Mouse (Mus musculus) erythroblast, embryonic 14.5 days (primary cell): ENCODE measurements around the gene Sync. TPM values are rescaled to one million over a fixed set of nuclear protein-coding genes. Genes with fewer than 3 reads are reported as not detected.

Experiments
- H3K27me3 ChIP-seq: 2 replicates; pipeline ENCODE4 v1.6.1; 2012; ENCODE audit warnings: inconsistent platforms; ENCODE audit not compliant: control insufficient read depth
- H3K36me3 ChIP-seq: 2 replicates; pipeline ENCODE4 v1.6.1; 2012; ENCODE audit warnings: mild to moderate bottlenecking, inconsistent platforms; ENCODE audit not compliant: control insufficient read depth
- H3K4me1 ChIP-seq: 2 replicates; pipeline ENCODE4 v1.6.1; 2012; ENCODE audit warnings: inconsistent platforms; ENCODE audit not compliant: control insufficient read depth
- H3K4me3 ChIP-seq: replicated peaks from 2 replicates; pipeline ENCODE3; 2012; ENCODE audit warnings: moderate library complexity, mild to moderate bottlenecking, inconsistent platforms
- H3K9me3 ChIP-seq: 2 replicates; pipeline ENCODE4 v1.6.1; 2012; ENCODE audit warnings: low read length, inconsistent platforms, mixed read lengths; ENCODE audit not compliant: control insufficient read depth
- GATA1 ChIP-seq: IDR thresholded peaks from 2 replicates; pipeline ENCODE4 v1.6.1; 2012; ENCODE audit warnings: low read length, inconsistent platforms, mixed read lengths
- TAL1 ChIP-seq: IDR thresholded peaks from 3 replicates; pipeline ENCODE4 v1.6.1; 2012; ENCODE audit warnings: low read length, inconsistent platforms, mixed read lengths
- polyA plus RNA-seq: library from polyadenylated mRNA; stranded (reverse); fragments of >175 nt; gene quantifications from 2 replicates; pipeline ENCODE4 v1.2.3, GENCODE M21; 2012

Gene Sync
- polyA plus RNA-seq, 1 experiment = not detected

DNA sequence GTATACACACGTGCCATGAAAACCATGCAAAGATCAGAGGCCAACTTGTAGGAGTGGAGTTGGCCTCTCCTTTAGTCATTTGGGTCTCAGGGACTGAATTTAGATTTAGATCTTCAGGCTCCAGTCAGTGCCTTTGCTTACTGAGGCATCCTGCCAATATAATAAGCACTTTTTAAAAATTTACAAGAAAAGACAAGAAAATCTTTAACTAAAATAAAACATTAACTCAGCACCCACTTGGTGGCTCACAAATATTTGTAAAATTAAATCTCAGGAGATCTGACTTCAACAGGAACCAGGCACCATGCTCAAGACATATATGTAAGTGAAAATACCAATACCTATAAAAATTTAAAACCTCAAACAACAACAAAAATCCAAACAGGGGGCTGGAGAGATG is 33.5 kb downstream of the Sync start:
- no peaks in the 10 kb centered on the region for H3K9me3 ChIP-seq
- peaks cover 99% of the 10 kb centered on the region for H3K36me3 ChIP-seq
- no peak overlapping the region for H3K4me3 ChIP-seq
- TF ChIP-seq GATA1 (no peak), TAL1 (no peak)
- no peaks in the 10 kb centered on the region for H3K27me3 ChIP-seq
- H3K4me1 ChIP-seq = peaks cover 1% of the 10 kb centered on the region; the same call in 1 of the 2 replicates

DNA sequence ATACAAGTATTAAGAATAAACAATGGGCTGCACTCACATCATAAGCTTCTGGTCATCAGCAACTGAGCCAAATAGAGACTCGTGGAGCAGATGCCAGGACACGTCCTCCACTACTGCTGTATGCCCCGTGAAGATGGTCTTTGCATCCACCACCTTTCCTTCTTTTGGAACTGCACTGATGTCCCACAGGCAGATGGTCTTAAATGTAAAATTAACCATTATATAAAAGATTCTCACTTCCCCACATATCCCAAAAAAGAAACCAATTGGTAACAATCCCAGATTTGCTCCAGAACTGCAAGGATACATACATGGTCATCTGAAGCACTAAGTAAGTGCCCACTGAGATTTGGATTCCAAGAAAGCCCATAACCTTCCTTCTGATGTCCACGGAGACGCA is 34.6 kb downstream of the Sync start:
- TF ChIP-seq TAL1 (no peak), GATA1 (no peak)
- Histone ChIP-seq H3K9me3 (no peaks in the 10 kb centered on the region), H3K36me3 (peaks cover 99% of the 10 kb centered on the region), H3K27me3 (no peaks in the 10 kb centered on the region), H3K4me1 (peaks cover 6% of the 10 kb centered on the region; the same call in 1 of the 2 replicates), H3K4me3 (no peak overlapping the region)

DNA sequence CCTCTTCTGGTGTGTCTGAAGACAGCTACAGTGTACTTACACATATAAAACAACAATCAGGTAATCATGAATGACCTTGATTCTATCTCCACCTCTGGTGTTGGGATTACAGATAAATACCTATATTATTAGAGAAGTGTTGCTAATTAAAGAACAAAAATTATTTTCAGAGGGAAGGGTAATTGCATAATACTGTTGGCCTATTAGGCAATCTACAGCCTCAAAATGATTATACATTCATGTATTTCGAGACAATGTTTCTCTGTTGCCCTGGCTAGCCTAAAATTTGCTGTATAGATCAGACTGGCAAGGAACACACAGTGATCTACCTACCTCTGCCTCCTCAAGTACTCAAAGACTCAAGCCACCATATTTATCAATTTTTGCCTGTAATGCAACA is 36.1 kb downstream of the Sync start:
- TF ChIP-seq TAL1 (no peak), GATA1 (no peak)
- no peak overlapping the region for H3K4me3 ChIP-seq
- no peaks in the 10 kb centered on the region for H3K9me3 ChIP-seq
- H3K27me3 ChIP-seq = no peaks in the 10 kb centered on the region
- peaks cover 99% of the 10 kb centered on the region for H3K36me3 ChIP-seq
- H3K4me1 ChIP-seq = peaks cover 7% of the 10 kb centered on the region; the same call in 1 of the 2 replicates

DNA sequence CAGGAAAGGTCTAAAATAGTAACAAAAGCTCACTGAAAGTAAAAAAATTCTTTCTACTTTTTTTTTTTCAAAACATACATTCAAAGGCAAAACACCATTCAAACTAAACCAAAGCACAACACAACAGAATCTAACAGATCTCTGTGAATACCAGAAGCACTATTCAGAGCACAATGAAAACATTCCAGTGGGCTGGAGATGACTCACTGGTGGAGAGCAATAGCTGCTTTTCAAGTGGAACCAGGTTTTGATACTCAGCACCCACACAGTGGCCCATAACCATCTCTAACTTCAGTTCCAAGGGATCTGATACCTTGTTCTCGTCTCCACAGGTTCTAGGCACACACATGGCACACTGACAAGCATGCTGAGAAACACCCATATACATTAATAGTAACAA is 37.3 kb downstream of the Sync start:
- Histone ChIP-seq H3K4me1 (peaks cover 12% of the 10 kb centered on the region), H3K4me3 (no peak overlapping the region), H3K27me3 (no peaks in the 10 kb centered on the region), H3K9me3 (no peaks in the 10 kb centered on the region), H3K36me3 (peaks cover 100% of the 10 kb centered on the region)
- TF ChIP-seq GATA1 = no peak
- TF ChIP-seq TAL1 = no peak

DNA sequence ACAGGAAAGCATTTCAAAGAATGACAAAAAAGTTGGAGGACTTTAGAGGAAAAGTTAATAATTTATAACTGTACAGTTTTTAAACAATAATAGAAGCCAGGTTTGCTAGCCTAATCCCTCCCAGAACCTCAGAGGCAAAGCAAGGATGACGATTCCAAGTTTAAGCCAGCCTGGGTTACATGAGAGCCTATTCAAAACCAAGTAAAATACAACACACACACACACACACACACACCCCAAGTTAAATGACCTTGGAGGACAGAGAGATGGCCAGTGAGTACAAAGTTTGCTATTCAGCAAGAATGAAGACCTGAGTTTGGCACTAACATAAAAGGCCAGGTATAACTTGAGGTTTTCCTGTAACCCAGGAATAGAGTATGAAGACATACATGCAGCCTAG is 38.8 kb downstream of the Sync start:
- TF ChIP-seq GATA1 (no peak), TAL1 (no peak)
- Histone ChIP-seq H3K9me3 (no peaks in the 10 kb centered on the region), H3K4me1 (peaks cover 19% of the 10 kb centered on the region), H3K4me3 (no peak overlapping the region), H3K27me3 (no peaks in the 10 kb centered on the region), H3K36me3 (peaks cover 100% of the 10 kb centered on the region)

DNA sequence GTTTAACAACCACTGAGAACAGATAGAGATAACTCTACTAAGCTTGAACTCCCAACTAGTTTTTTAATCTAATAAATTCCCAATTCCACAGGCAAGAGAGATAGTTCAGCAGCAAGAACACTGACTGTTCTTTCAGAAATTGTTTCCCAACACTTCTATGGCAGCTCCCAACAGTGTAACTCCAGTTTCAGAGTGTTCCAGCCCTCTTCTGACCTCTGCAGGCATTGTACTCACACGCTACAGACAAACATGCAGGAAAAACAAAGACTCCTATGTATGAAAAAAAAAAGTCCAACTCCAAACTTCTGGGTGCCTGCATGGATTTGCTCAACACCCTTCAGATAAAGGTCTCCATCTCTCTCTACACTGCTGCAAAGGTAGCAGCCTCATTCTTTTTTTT is 45.4 kb downstream of the Sync start:
- H3K4me3 ChIP-seq = peak overlapping the region; percentile 98
- TF ChIP-seq GATA1 (no peak), TAL1 (no peak)
- H3K9me3 ChIP-seq = no peaks in the 10 kb centered on the region
- H3K4me1 ChIP-seq = peaks cover 61% of the 10 kb centered on the region
- peaks cover 69% of the 10 kb centered on the region for H3K36me3 ChIP-seq
- H3K27me3 ChIP-seq = no peaks in the 10 kb centered on the region

DNA sequence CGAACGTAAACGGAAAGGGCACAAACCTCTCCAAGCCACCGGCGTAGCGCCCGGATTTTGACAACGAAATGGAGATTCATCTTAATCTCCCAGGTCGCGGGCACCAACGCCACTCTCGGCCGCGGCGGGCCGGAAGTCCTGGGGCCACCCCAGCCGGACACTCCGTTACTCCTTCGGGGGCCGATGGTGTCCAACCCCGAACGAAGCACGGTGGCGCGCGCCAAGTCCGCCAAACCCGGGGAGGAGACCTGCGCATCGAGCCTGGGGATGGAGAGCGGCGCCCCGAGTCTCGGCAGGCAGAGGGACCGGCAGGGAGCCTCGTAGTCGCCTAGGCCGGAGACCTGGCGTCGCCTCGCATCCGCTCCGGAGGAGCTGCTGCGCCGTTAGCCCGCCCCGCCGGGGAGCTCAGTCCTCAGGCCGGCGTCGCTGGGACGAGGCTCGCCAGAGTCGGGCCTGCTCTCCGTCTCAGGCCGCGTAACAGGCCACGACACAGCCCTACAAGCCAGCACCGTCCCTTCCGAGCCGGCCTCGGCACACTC is 47.3 kb downstream of the Sync start:
- TF ChIP-seq GATA1 = no peak
- TF ChIP-seq TAL1 = no peak
- H3K4me1 ChIP-seq = peaks cover 76% of the 10 kb centered on the region
- no peaks in the 10 kb centered on the region for H3K9me3 ChIP-seq
- no peaks in the 10 kb centered on the region for H3K27me3 ChIP-seq
- peaks cover 60% of the 10 kb centered on the region for H3K36me3 ChIP-seq
- peak overlapping the region; percentile 98 for H3K4me3 ChIP-seq

DNA sequence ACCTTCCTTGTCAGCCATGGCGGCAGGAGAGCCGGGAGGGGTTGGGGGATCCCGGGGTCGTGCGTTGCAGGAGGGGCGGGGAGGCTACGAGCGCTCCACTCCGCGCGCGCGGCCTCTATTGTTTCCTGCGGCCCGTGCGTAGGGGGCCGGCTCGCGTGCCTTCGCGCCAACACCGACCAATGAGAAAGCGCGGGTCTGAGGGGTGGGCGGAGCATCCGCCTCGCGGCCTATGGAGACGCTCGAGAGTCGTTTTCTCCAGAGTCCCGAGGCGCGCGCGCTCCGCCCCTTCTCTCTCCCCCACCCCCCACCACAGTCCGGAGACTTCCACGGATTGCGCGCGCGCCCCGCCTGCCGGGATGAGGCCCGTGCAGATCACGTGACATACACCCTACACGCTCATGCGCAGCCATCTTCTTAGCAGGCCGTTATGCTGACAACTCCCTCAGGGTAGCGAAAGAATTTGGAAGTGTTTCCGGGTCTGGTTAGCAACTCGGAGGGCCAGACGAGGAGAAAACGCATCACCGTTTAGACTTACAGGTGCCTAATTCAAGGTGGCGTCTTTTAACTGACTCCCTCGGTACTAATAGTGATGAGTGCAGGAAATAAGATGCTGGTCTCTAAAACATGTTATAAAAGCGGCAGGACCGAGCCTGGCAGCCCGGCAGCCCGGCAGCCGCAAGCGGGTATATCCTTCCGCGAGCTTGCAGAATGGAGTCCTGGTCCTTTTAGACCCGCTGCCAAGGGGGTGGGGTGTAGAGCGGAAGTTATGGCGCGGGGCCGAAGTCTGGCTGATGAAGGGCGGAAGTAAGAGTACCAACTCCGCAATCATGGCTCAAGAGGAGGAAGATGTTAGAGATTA is 48.0 kb downstream of the Sync start, which contains the start of the genes Rbbp4 and Zbtb8os:
Gene Rbbp4 (minus strand): TSS at position 155 of the 859 bp plus-strand sequence.
Gene Zbtb8os (plus strand): TSS at position 480 of the 859 bp plus-strand sequence.
- peak within 1 kb of the TSS; percentile 98 for H3K4me3 ChIP-seq
- peaks cover 81% of the 10 kb centered on the region for H3K4me1 ChIP-seq
- H3K9me3 ChIP-seq = no peaks in the 10 kb centered on the region
- TF ChIP-seq TAL1 = no peak
- TF ChIP-seq GATA1 = no peak
- H3K36me3 ChIP-seq = peaks cover 57% of the 10 kb centered on the region
- no peaks in the 10 kb centered on the region for H3K27me3 ChIP-seq

DNA sequence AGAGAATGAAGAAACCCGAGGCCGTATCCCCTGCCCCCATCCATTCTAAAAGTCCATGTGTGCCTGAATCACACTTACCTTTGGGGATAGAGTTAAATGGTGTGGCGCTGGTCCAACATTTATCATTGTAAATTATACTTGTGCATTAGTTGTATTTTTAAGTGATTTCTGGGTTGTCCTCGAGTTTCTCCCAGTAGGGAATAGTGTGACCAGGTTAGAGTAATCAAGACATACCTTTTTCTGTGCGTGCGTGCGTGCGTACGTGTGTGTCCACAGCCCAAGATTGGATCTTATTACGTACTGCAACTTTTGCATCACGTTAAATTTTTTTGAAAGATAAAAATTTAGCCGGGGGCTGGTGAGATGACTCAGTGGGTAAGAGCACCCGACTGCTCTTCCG is 48.9 kb downstream of the Sync start:
- Histone ChIP-seq H3K9me3 (no peaks in the 10 kb centered on the region), H3K4me3 (peak overlapping the region; percentile 98), H3K4me1 (peaks cover 82% of the 10 kb centered on the region), H3K27me3 (no peaks in the 10 kb centered on the region), H3K36me3 (peaks cover 56% of the 10 kb centered on the region)
- TF ChIP-seq GATA1 (no peak), TAL1 (no peak)
